Mouse (Mus musculus): ENCODE measurements around the gene Serac1.

Serac1 gene

GRCm38 (mm10) chr17:6005246-6005637 is 74.3 kb downstream of the Serac1 start:
- peak; percentile 55 for DNase-seq (ENCODE audit: low read depth, low spot score)

GRCm38 (mm10) chr17:6003661-6004060 is 75.9 kb downstream of the Serac1 start:
- DNase-seq (ENCODE audit: low read depth, low spot score): no peak

DNA sequence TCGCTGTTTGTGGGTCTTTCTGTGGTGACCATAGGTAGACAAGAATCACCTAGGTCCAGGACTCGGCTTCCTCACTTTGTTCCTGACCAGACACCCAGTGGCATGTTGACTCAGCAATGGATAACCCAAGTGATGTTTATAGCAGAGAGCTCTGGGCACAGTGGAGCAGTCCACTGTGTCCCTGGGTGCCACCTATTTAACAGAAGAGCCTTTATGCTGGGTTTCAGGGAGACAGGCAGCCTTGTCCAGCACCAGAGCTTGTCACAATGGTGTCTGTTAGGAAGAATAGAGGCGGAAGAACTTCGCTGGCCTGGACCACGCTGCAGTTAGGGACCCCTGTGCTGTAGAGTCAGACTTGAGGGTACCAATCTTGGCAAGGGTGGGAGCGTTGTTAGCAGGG is 77.0 kb downstream of the Serac1 start:
- peak; percentile 85 for DNase-seq (ENCODE audit: low read depth, low spot score)

GRCm38 (mm10) chr17:6001836-6002235 is 77.7 kb downstream of the Serac1 start:
- peak; percentile 56 for DNase-seq (ENCODE audit: low read depth, low spot score)

DNA sequence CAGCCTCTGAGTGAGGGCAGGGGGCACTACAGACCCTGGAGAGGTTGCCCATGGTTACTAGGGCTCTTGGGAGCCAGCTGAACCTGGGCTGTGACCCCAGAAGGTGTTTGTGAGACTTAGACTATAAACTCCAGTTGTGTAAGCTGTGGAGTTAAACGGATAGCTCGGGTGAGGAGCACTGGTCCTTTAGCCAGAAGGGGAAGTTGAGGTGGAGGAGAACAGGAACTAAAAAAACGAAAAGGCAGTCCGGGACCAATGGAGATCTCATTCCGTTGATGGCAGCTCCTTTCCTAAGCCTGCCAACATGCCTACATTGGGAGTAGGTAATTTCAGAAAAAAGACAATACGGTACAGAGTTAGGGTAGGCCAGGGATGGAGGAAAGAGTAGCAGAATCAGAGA is 78.2 kb downstream of the Serac1 start:
- DNase-seq (ENCODE audit: low read depth, low spot score): no peak

- DNase-seq (ENCODE audit: low read depth, low spot score): peak; percentile 96
Observed at GRCm38 (mm10) chr17:6000864-6001319, 78.6 kb downstream of the Serac1 start.

GRCm38 (mm10) chr17:5999039-5999543 is 80.5 kb downstream of the Serac1 start:
- DNase-seq (ENCODE audit: low read depth, low spot score): no peak

DNA sequence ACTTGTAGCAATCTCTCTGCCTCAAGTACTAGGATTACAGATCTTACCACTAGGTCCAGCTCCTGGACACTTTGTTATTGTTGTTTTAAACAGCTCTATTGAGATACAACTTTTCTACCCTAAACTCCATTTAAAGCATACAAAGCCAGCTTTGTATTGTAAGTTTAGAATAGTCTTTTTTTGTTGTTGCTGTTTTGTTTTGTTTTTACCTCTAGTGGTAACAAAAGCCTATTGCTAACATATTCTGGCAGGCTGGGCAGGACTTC is 81.4 kb downstream of the Serac1 start:
- DNase-seq (ENCODE audit: low read depth, low spot score): no peak

GRCm38 (mm10) chr17:5997380-5998234 is 81.9 kb downstream of the Serac1 start:
- peak; percentile 93 for DNase-seq (ENCODE audit: low read depth, low spot score)

- DNase-seq (ENCODE audit: low read depth, low spot score): no peak
Observed at GRCm38 (mm10) chr17:5996589-5996988, 83.0 kb downstream of the Serac1 start.

- DNase-seq (ENCODE audit: low read depth, low spot score): peak; percentile 93
Observed at GRCm38 (mm10) chr17:5994606-5995005, 84.9 kb downstream of the Serac1 start.

DNA sequence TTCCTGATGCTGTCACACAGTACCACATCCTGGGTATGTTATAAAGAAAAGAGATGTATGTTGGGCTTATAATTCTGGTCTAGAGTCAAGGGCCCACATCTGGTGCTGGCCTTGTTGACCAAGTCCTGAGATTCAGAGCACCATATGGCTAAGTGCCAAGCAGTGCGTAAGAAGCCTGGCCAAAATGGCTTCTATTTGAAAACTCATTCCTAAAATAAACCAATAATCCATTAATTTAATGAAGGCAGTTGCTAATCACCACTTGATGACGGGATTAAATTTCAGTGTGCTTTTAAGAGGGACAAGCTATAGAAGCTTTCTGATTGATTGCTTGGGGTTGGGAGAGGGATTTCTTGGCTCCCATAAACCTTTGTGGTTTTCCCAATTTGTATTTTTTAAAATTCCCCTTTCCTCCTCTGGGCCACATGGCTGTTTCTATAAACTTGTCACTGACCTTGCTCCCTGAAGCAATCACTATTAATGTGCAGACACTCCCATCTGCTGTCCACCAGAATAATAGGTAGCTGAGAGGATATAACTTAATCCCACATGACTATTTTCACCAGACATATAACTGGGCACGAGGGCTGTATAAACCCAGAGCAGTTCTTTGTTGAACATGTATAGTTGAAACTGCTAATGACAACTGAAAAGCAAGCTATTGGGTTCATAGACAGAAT is 85.8 kb downstream of the Serac1 start:
- no peak for DNase-seq (ENCODE audit: low read depth, low spot score)

DNA sequence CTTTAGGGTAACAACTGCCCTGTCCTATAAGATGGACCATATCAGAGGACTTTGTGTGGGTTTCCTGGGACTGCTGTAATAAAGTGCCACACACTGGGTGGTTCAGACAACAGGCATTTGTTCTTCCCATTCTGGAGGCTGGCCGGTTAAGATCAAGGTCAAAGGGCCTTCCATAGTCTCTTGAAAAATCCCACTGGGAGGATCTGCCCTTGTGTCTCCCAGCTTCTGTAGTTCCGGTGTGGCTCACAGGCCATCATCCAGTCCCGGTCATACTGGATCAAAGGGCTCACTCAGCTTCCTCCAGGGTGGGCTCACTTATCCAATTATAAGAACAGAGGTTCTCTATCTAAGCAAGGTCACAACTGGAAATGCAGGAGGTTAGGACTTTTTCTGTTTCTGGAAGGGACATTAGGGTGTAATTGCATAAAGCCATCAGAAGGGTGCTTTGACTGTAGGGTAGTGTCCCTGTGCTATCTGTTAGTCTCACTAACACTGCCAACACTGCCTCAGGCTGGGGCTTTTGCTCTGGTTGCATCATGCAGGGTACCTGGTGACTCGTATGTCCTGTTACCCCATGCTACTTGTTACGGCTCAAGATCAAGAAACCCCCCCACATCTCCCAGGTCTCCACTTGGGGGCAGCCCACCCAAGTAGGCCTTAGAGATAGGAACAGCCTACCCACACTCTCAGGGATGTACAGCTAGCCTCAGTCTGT is 86.5 kb downstream of the Serac1 start:
- no peak for DNase-seq (ENCODE audit: low read depth, low spot score)

Measured in brain, adult 2 months (tissue).